Mouse (Mus musculus) MEL (cell line): ENCODE measurements around the gene Spata7. TPM values are rescaled to one million over a fixed set of nuclear protein-coding genes. Genes with fewer than 3 reads are reported as not detected.

Experiments used
- DNase-seq: peaks from one replicate; pipeline ENCODE4 v3.0.0; 2011; ENCODE audit warnings: low read depth, low spot score
- H3K27ac ChIP-seq: 2 replicates; pipeline ENCODE4 v1.5.1; 2012; ENCODE audit warnings: low read depth, mild to moderate bottlenecking, control low read depth, low read length, moderate library complexity; ENCODE audit not compliant: control insufficient read depth
- H3K27me3 ChIP-seq, 2 experiments: fragments of 150-350 bp in 1 of 2; sonication (generic) in 1 of 2; 2 replicates each; pipeline ENCODE4 v1.6.1; 2012; ENCODE audit warnings: low read length in 2 of 2, mild to moderate bottlenecking in 2 of 2, improper control_type of control experiment in 1 of 2, moderate library complexity in 1 of 2; ENCODE audit not compliant: insufficient read depth in 2 of 2, control insufficient read depth in 1 of 2
- H3K36me3 ChIP-seq, 2 experiments: 2 replicates each; pipeline ENCODE4 v1.6.1; 2012 to 2014; ENCODE audit warnings: low read length in 2 of 2, improper control_type of control experiment in 1 of 2, inconsistent platforms in 1 of 2, mild to moderate bottlenecking in 1 of 2; ENCODE audit not compliant: insufficient read depth in 2 of 2, control insufficient read depth in 1 of 2
- H3K4me1 ChIP-seq, 2 experiments: fragments of 150-350 bp in 1 of 2; sonication (generic) in 1 of 2; 2 replicates each; pipeline ENCODE4 v1.6.1; 2012; ENCODE audit warnings: low read length in 2 of 2, improper control_type of control experiment in 1 of 2, mild to moderate bottlenecking in 1 of 2; ENCODE audit not compliant: insufficient read depth in 2 of 2, control insufficient read depth in 1 of 2
- H3K4me3 ChIP-seq, 2 experiments: fragments of 150-350 bp in 1 of 2; sonication (generic) in 1 of 2; 2 replicates each; pipeline ENCODE4 v1.5.1; 2012; ENCODE audit warnings: low read depth in 2 of 2, low read length in 2 of 2, mild to moderate bottlenecking in 2 of 2, moderate library complexity in 2 of 2, control low read depth in 1 of 2, improper control_type of control experiment in 1 of 2; ENCODE audit not compliant: control insufficient read depth in 1 of 2, insufficient read depth in 1 of 2
- H3K79me2 ChIP-seq: 2 replicates; pipeline ENCODE4 v1.6.1; 2012; ENCODE audit warnings: mild to moderate bottlenecking, low read length, moderate library complexity; ENCODE audit not compliant: control insufficient read depth, poor library complexity, insufficient read depth
- H3K9ac ChIP-seq: 2 replicates; pipeline ENCODE4 v1.6.1; 2012; ENCODE audit warnings: low read depth, mild to moderate bottlenecking, control low read depth, low read length, moderate library complexity; ENCODE audit not compliant: control insufficient read depth, poor library complexity, severe bottlenecking
- H3K9me3 ChIP-seq: fragments of 150-350 bp; sonication (generic); replicated peaks from 2 replicates; pipeline ENCODE4 v1.6.1; 2012; ENCODE audit warnings: mild to moderate bottlenecking, low read length, improper control_type of control experiment, moderate library complexity; ENCODE audit not compliant: insufficient read depth
- BHLHE40 ChIP-seq: IDR thresholded peaks from 2 replicates; pipeline ENCODE4 v1.6.1; 2012; ENCODE audit warnings: low read depth, mild to moderate bottlenecking, inconsistent platforms, low read length, improper control_type of control experiment, borderline replicate concordance
- ELF1 ChIP-seq: IDR thresholded peaks from 2 replicates; pipeline ENCODE4 v1.6.1; 2014; ENCODE audit warnings: low read depth, mild to moderate bottlenecking, inconsistent platforms, low read length, improper control_type of control experiment, moderate library complexity
- EP300 ChIP-seq, 2 experiments: IDR thresholded peaks; 2 replicates each; pipeline ENCODE4 v1.6.1; 2011; ENCODE audit warnings: improper control_type of control experiment in 2 of 2, low read length in 2 of 2, low read depth in 1 of 2, mild to moderate bottlenecking in 1 of 2
- ETS1 ChIP-seq: IDR thresholded peaks from 2 replicates; pipeline ENCODE4 v1.6.1; 2012; ENCODE audit warnings: low read depth, mild to moderate bottlenecking, inconsistent platforms, low read length, improper control_type of control experiment, moderate library complexity
- GATA1 ChIP-seq: IDR thresholded peaks from 2 replicates; pipeline ENCODE4 v1.6.1; 2011; ENCODE audit warnings: low read depth, low read length, improper control_type of control experiment
- JUND ChIP-seq: IDR thresholded peaks from 2 replicates; pipeline ENCODE4 v1.6.1; 2011; ENCODE audit warnings: low read depth, mild to moderate bottlenecking, improper control_type of control experiment, low read length
- MAX ChIP-seq: IDR thresholded peaks from 2 replicates; pipeline ENCODE4 v1.6.1; 2011; ENCODE audit warnings: low read length, improper control_type of control experiment
- MXI1 ChIP-seq: IDR thresholded peaks from 2 replicates; pipeline ENCODE4 v1.6.1; 2011; ENCODE audit warnings: mild to moderate bottlenecking, low read depth, low read length, improper control_type of control experiment
- MYB ChIP-seq: IDR thresholded peaks from 2 replicates; pipeline ENCODE4 v1.6.1; 2011; ENCODE audit warnings: mild to moderate bottlenecking, low read depth, low read length, improper control_type of control experiment
- MYC ChIP-seq: IDR thresholded peaks from 2 replicates; pipeline ENCODE4 v1.6.1; 2011; ENCODE audit warnings: low read depth, mild to moderate bottlenecking, low read length, improper control_type of control experiment, moderate library complexity
- NELFE ChIP-seq: IDR thresholded peaks from 2 replicates; pipeline ENCODE4 v1.6.1; 2011; ENCODE audit warnings: low read depth, low read length, improper control_type of control experiment
- NRF1 ChIP-seq: IDR thresholded peaks from 2 replicates; pipeline ENCODE4 v1.6.1; 2014; ENCODE audit warnings: low read depth, mild to moderate bottlenecking, inconsistent platforms, low read length, improper control_type of control experiment, moderate library complexity; ENCODE audit not compliant: poor library complexity, insufficient read depth, severe bottlenecking
- POLR2A ChIP-seq, 2 experiments: IDR thresholded peaks; 2 replicates each; pipeline ENCODE4 v1.6.1; 2011 to 2012; ENCODE audit warnings: low read length in 2 of 2, mild to moderate bottlenecking in 2 of 2, control low read depth in 1 of 2, improper control_type of control experiment in 1 of 2, low read depth in 1 of 2, moderate library complexity in 1 of 2; ENCODE audit not compliant: control insufficient read depth in 1 of 2, insufficient read depth in 1 of 2, poor library complexity in 1 of 2
- POLR2AphosphoS2 ChIP-seq: IDR thresholded peaks from 2 replicates; pipeline ENCODE4 v1.6.1; 2011; ENCODE audit warnings: low read length, improper control_type of control experiment
- RAD21 ChIP-seq: IDR thresholded peaks from 2 replicates; pipeline ENCODE4 v1.6.1; 2011; ENCODE audit warnings: mild to moderate bottlenecking, low read depth, low read length, improper control_type of control experiment
- SIN3A ChIP-seq: IDR thresholded peaks from 2 replicates; pipeline ENCODE4 v1.6.1; 2012; ENCODE audit warnings: low read length, improper control_type of control experiment, inconsistent platforms
- SMC3 ChIP-seq: IDR thresholded peaks from 2 replicates; pipeline ENCODE4 v1.6.1; 2011; ENCODE audit warnings: low read depth, low read length, improper control_type of control experiment
- USF1 ChIP-seq: IDR thresholded peaks from 2 replicates; pipeline ENCODE4 v1.6.1; 2014; ENCODE audit warnings: low read depth, mild to moderate bottlenecking, inconsistent platforms, low read length, improper control_type of control experiment, moderate library complexity
- USF2 ChIP-seq, 2 experiments: IDR thresholded peaks; 2 replicates each; pipeline ENCODE4 v1.6.1; 2011 to 2012; ENCODE audit warnings: improper control_type of control experiment in 2 of 2, low read length in 2 of 2, borderline replicate concordance in 1 of 2, inconsistent platforms in 1 of 2, low read depth in 1 of 2, mild to moderate bottlenecking in 1 of 2; ENCODE audit not compliant: insufficient read depth in 1 of 2
- polyA plus RNA-seq, 2 experiments: library from polyadenylated mRNA; stranded (reverse) in 1 of 2; unstranded in 1 of 2; fragments of >175 nt in 1 of 2; fragments of >200 nt in 1 of 2; gene quantifications; 2 replicates each; pipeline versions ENCODE4 v1.2.1 to v1.2.4; 2012; ENCODE audit warnings: low replicate concordance in 2 of 2, low read depth in 1 of 2; ENCODE audit not compliant: insufficient read length in 2 of 2, insufficient read depth in 1 of 2, missing spikeins in 1 of 2
- total RNA-seq: library from RNA; depleted of rRNA; stranded (reverse); fragments of 300-350 nt; gene quantifications from 2 replicates; pipeline ENCODE4 v1.2.3, GENCODE M21; 2012

The Spata7 gene
- total and polyA plus RNA-seq, 3 experiments: 4.0 to 5.5 TPM; not detected in 1

GRCm38 (mm10) chr12:98662617-98663016, 34.7 kb downstream of the Spata7 start:
- H3K27me3 ChIP-seq: no peaks in the 10 kb centered on the region
- no peak overlapping the region for H3K9ac ChIP-seq
- TF ChIP-seq JUND (no peak), SMC3 (no peak), RAD21 (no peak), POLR2A (IDR thresholded peaks at IDR 0.05; ENCODE audit: control insufficient read depth in 1 of 2, insufficient read depth in 1 of 2, low read depth in 1 of 2, low read length in 2 of 2, poor library complexity in 1 of 2) (no peak)
- H3K4me3 ChIP-seq: no peak overlapping the region
- no peaks in the 10 kb centered on the region for H3K79me2 ChIP-seq
- DNase-seq: no peak
- no peaks in the 10 kb centered on the region for H3K4me1 ChIP-seq
- H3K36me3 ChIP-seq: no peaks in the 10 kb centered on the region
- H3K27ac ChIP-seq: no peak overlapping the region
- no peaks in the 10 kb centered on the region for H3K9me3 ChIP-seq

GRCm38 (mm10) chr12:98668132-98668814, 40.3 kb downstream of the Spata7 start:
- Histone ChIP-seq H3K9me3 (no peaks in the 10 kb centered on the region), H3K79me2 (no peaks in the 10 kb centered on the region), H3K4me3 (no peak overlapping the region), H3K36me3 (peaks cover 0 to 4% of the 10 kb centered on the region in 2 experiments; a peak in 1 of 4 replicates)
- TF ChIP-seq BHLHE40 (peak; percentile 92), MAX (peak; percentile 93), EP300 (IDR thresholded peaks at IDR 0.05; ENCODE audit: low read depth in 1 of 2, low read length in 2 of 2) (peak; percentile 41 to 59; a peak in 3 of 4 replicates), MYC (peak; percentile 68; the same call in 1 of the 2 replicates), ELF1 (peak; percentile 46; the same call in 1 of the 2 replicates), ETS1 (peak; percentile 87), SIN3A (no peak; the same call in 1 of the 2 replicates), NELFE (no peak), USF2 (IDR thresholded peaks at IDR 0.05; ENCODE audit: borderline replicate concordance in 1 of 2, insufficient read depth in 1 of 2, low read depth in 1 of 2, low read length in 2 of 2) (peak in 1 of 2 experiments; percentile 77; a peak in 2 of 4 replicates), NRF1 (no peak), MXI1 (peak; percentile 71; the same call in 1 of the 2 replicates), POLR2AphosphoS2 (no peak), USF1 (peak; percentile 96), MYB (peak; percentile 57), GATA1 (peak; percentile 56)
- TF ChIP-seq, all 39 proteins: peak for 11
- Histone ChIP-seq H3K27me3 (no peaks in the 10 kb centered on the region), H3K9ac (no peak overlapping the region), H3K4me1 (peaks cover 3 to 4% of the 10 kb centered on the region in 2 experiments; a peak in 2 of 4 replicates), H3K27ac (no peak overlapping the region)
- DNase-seq: peak; percentile 80
